Mouse (Mus musculus) right cerebral cortex, postnatal 4 days (tissue): ENCODE data around the gene Rftn1.

Experiments
- DNase-seq: peaks from one replicate; pipeline ENCODE4 v3.0.0-alpha.2; 2022

Rftn1 gene

GRCm38 (mm10) chr17:50019090-50019489 is 171.4 kb downstream of the Rftn1 start:
- no peak for DNase-seq

- DNase-seq = no peak
Measured at GRCm38 (mm10) chr17:50014708-50015107, 175.8 kb downstream of the Rftn1 start.

GRCm38 (mm10) chr17:50013848-50014247 is 176.6 kb downstream of the Rftn1 start:
- DNase-seq = no peak

GRCm38 (mm10) chr17:50010096-50010495 is 180.4 kb downstream of the Rftn1 start:
- no peak for DNase-seq

GRCm38 (mm10) chr17:50006721-50007351 is 183.6 kb downstream of the Rftn1 start:
- peak; percentile 32 for DNase-seq

GRCm38 (mm10) chr17:50006338-50006720 is 184.1 kb downstream of the Rftn1 start:
- DNase-seq = no peak

- no peak for DNase-seq
Measured at GRCm38 (mm10) chr17:50003156-50003555, 187.3 kb downstream of the Rftn1 start.

GRCm38 (mm10) chr17:50002171-50002570 is 188.3 kb downstream of the Rftn1 start:
- no peak for DNase-seq

GRCm38 (mm10) chr17:50001754-50002153 is 188.7 kb downstream of the Rftn1 start:
- no peak for DNase-seq

- no peak for DNase-seq
Measured at GRCm38 (mm10) chr17:50000580-50000979, 189.9 kb downstream of the Rftn1 start.

- no peak for DNase-seq
Measured at GRCm38 (mm10) chr17:49996626-49997152, 193.8 kb downstream of the Rftn1 start.

- no peak for DNase-seq
Measured at GRCm38 (mm10) chr17:49996097-49996496, 194.4 kb downstream of the Rftn1 start.

GRCm38 (mm10) chr17:49995226-49995625 is 195.2 kb downstream of the Rftn1 start:
- DNase-seq = no peak

- no peak for DNase-seq
Measured at GRCm38 (mm10) chr17:49993631-49994030, 196.8 kb downstream of the Rftn1 start.

- no peak for DNase-seq
Measured at GRCm38 (mm10) chr17:49992625-49993603, 197.6 kb downstream of the Rftn1 start.

GRCm38 (mm10) chr17:49989583-49989982 is 200.9 kb downstream of the Rftn1 start:
- no peak for DNase-seq

GRCm38 (mm10) chr17:49987095-49987494 is 203.4 kb downstream of the Rftn1 start:
- no peak for DNase-seq

GRCm38 (mm10) chr17:49983478-49983877 is 207.0 kb downstream of the Rftn1 start:
- no peak for DNase-seq

GRCm38 (mm10) chr17:49982611-49983390 is 207.7 kb downstream of the Rftn1 start:
- no peak for DNase-seq

GRCm38 (mm10) chr17:49981591-49981990 is 208.9 kb downstream of the Rftn1 start:
- no peak for DNase-seq

- DNase-seq = no peak
Measured at GRCm38 (mm10) chr17:49979761-49980285, 210.7 kb downstream of the Rftn1 start.

- no peak for DNase-seq
Measured at GRCm38 (mm10) chr17:49977424-49977790, 213.1 kb downstream of the Rftn1 start.
